Mouse (Mus musculus): ENCODE results near the gene Mup13.
"Not testable (repeated sequence)": the region's sequence is repeated elsewhere in the genome, so short reads cannot be mapped to it uniquely, and the experiment has no call there.

The Mup13 gene

GRCm38 (mm10) chr4:61228186-61228585, at the start of gene Mup13:
Mup13 (minus strand) TSS chr4:61228286.
- DNase-seq (ENCODE audit: low read depth, low spot score), result not testable (repeated sequence)

All from CD4-positive helper T cell, adult 2 months (primary cell).